Mouse (Mus musculus) CH12.LX (cell line): ENCODE measurements around the gene Fam196a.

Experiments used
- CTCF ChIP-seq, 2 experiments: IDR thresholded peaks in 1 of 2; conservative IDR thresholded peaks in 1 of 2; 2 replicates each; pipeline ENCODE4 v1.5.1; 2011 to 2012; ENCODE audit warnings: low read depth in 2 of 2, low read length in 2 of 2, improper control_type of control experiment in 1 of 2, inconsistent platforms in 1 of 2, mild to moderate bottlenecking in 1 of 2, moderate library complexity in 1 of 2
- MAX ChIP-seq: IDR thresholded peaks from 2 replicates; pipeline ENCODE4 v1.6.1; 2011; ENCODE audit warnings: low read length, improper control_type of control experiment
- NELFE ChIP-seq: IDR thresholded peaks from 2 replicates; pipeline ENCODE4 v1.6.1; 2011; ENCODE audit warnings: low read depth, low read length, improper control_type of control experiment
- USF2 ChIP-seq: conservative IDR thresholded peaks from 2 replicates; pipeline ENCODE4 v1.6.1; 2011; ENCODE audit warnings: low read depth, low read length, improper control_type of control experiment

GRCm38 (mm10) chr7:134899462-134899861 lies 38.8 kb downstream of the Fam196a start:
- TF ChIP-seq USF2 (no peak), CTCF (conservative IDR thresholded peaks at IDR 0.05 in 1 of 2, IDR thresholded peaks at IDR 0.05 in 1 of 2; ENCODE audit: low read depth in 2 of 2, low read length in 2 of 2) (no peak), MAX (no peak), NELFE (no peak)
